In the genomic region with DNA sequence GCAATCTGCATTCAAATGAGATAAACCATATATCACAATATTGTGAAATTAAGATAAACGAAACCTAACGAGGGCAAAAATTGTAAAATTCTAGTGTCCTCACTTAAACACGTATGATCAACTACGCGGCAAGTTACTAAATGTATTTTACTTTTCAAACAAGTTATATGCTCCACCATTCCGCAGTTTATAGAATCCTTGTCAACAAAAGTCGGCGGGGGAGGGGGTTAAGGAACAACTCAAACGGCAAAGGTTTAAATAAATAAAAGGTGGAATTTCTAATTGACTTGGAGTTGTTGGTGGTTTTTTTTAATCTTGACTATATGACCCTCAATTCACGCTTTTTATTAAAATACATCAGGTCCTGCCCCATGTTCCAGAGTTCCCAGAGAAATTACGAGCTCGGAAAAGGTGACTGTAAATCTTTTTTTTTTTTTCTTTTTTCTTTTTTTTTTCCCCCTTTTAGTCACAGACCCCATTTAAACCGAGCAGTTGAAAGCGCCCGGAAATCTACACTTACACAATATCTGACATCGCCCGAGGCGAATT, we compare ENCODE assay signal across 8 mouse cellular contexts. TPM values are rescaled to one million over a fixed set of nuclear protein-coding genes. Genes with fewer than 3 reads are reported as not detected.
DNase-seq lines count a peak whose midpoint lies in the region; ATAC-seq lines count a peak whose summit lies in the region.

No protein-coding gene starts in this region.

- peak overlapping the region; percentile 98 for H3K4me3 ChIP-seq in kidney, embryonic 15.5 days (replicated peaks)
- H3K4me3 ChIP-seq in forebrain, embryonic 14.5 days (ENCODE audit: low read depth, low read length), result peak overlapping the region; percentile 83

- peak overlapping the region; percentile 96 for H3K9ac ChIP-seq in kidney, embryonic 15.5 days
- H3K9ac ChIP-seq in forebrain, embryonic 14.5 days (ENCODE audit: low read length), result peak overlapping the region; percentile 85

- WGBS in kidney, embryonic 15.5 days, result 2% methylated on average over 18 of the region's 18 CpGs
- WGBS in forebrain, embryonic 14.5 days, result 7% methylated on average over 18 of the region's 18 CpGs

- H3K36me3 ChIP-seq in kidney, embryonic 15.5 days, result no peaks in the 10 kb centered on the region
- H3K36me3 ChIP-seq in forebrain, embryonic 14.5 days (ENCODE audit: control insufficient read depth, insufficient read depth, low read length), result no peaks in the 10 kb centered on the region

- H3K27me3 ChIP-seq in kidney, embryonic 15.5 days, result no peaks in the 10 kb centered on the region
- H3K27me3 ChIP-seq in forebrain, embryonic 14.5 days (replicated peaks; ENCODE audit: control insufficient read depth, insufficient read depth, low read length), result 0 out of 2 replicates have a peak, but pooled peaks cover 3% of the 10 kb centered on the region

- H3K4me1 ChIP-seq in kidney, embryonic 15.5 days, result peaks cover 19% of the 10 kb centered on the region
- peaks cover 8% of the 10 kb centered on the region for H3K4me1 ChIP-seq in forebrain, embryonic 14.5 days (ENCODE audit: control insufficient read depth, insufficient read depth, low read length)

- H3K9me3 ChIP-seq in kidney, embryonic 15.5 days (replicated peaks), result no peaks in the 10 kb centered on the region
- no peaks in the 10 kb centered on the region for H3K9me3 ChIP-seq in forebrain, embryonic 14.5 days (replicated peaks; ENCODE audit: control insufficient read depth, low read length)

- no peak for DNase-seq in kidney, adult 8-10 months
- DNase-seq in Muller cell, postnatal 12 days (ENCODE audit: inconsistent ontology term), result peak; percentile 42
- DNase-seq in forebrain, embryonic 14.5 days (ENCODE audit: low spot score), result peak; percentile 45
- peak; percentile 24 for DNase-seq in lung, postnatal 36 days
- no peak for DNase-seq in adrenal gland, postnatal 14 days
- no peak for DNase-seq in adrenal gland, postnatal 10 days
- DNase-seq in kidney, adult 18-20 months, result no peak

- peak overlapping the region; percentile 90 for H3K4me2 ChIP-seq in kidney, embryonic 15.5 days
- peak overlapping the region; percentile 81 for H3K4me2 ChIP-seq in forebrain, embryonic 14.5 days (ENCODE audit: low read length)

- peak overlapping the region; percentile 98 for H3K27ac ChIP-seq in kidney, embryonic 15.5 days
- H3K27ac ChIP-seq in forebrain, embryonic 14.5 days (ENCODE audit: low read depth, low read length), result peak overlapping the region; percentile 86; the same call in 1 of the 2 replicates

- ATAC-seq in kidney, embryonic 15.5 days (replicated peaks; ENCODE audit: low FRiP score), result no peak
- ATAC-seq in forebrain, embryonic 14.5 days, result no peak

RNA-seq across cellular contexts. Expression of gene Ptbp3, which starts 1.1 kb away (rescaled TPM):
- polyA plus RNA-seq in kidney, embryonic 15.5 days (2015; fragmentation: Nextera tagmentation; extraction: Ambion mirVana), result 64.9 and 67.2 TPM in 2 replicates
- polyA plus RNA-seq in forebrain, embryonic 14.5 days (2014; fragmentation: Nextera tagmentation; extraction: Ambion mirVana), result 22.9 and 23.5 TPM in 2 replicates
- 121 and 137 TPM in 2 replicates for total RNA-seq in adrenal gland, postnatal 14 days (2021)
- 100 to 1,000 TPM; 115 TPM for total RNA-seq in adrenal gland, postnatal 10 days (2021)

RNA-seq across cellular contexts. Expression of gene Hsdl2, which starts 33.3 kb away (rescaled TPM):
- polyA plus RNA-seq in kidney, embryonic 15.5 days (2015; fragmentation: Nextera tagmentation; extraction: Ambion mirVana), result 24.1 and 25.4 TPM in 2 replicates
- 18.6 and 22.5 TPM in 2 replicates for polyA plus RNA-seq in forebrain, embryonic 14.5 days (2014; fragmentation: Nextera tagmentation; extraction: Ambion mirVana)
- total RNA-seq in adrenal gland, postnatal 14 days (2021), result 135 and 145 TPM in 2 replicates
- 100 to 1,000 TPM; 145 to 155 TPM for total RNA-seq in adrenal gland, postnatal 10 days (2021)

Comparison
In these comparisons a context has a peak if more than half of its experiments do, and no peak if none do; other contexts are left out.
1. DNase-seq: peak in Muller cell, postnatal 12 days (single experiment), forebrain, embryonic 14.5 days (single experiment) and lung, postnatal 36 days (single experiment); none in kidney, adult 8-10 months (0 of 2), adrenal gland, postnatal 14 days (single experiment), adrenal gland, postnatal 10 days (single experiment) and kidney, adult 18-20 months (single experiment).